ENCODE assay signal across 8 mouse cellular contexts in genomic region chr10:75834721-75835120, GRCm38 (mm10). TPM values are rescaled to one million over a fixed set of nuclear protein-coding genes. Genes with fewer than 3 reads are reported as not detected.
DNase-seq lines count a peak whose midpoint lies in the region; ATAC-seq and TF ChIP-seq lines count a peak whose summit lies in the region.

No protein-coding gene starts in this region.

- peak overlapping the region; percentile 47 for H3K9ac ChIP-seq in heart, embryonic 15.5 days
- peak overlapping the region; percentile 88 for H3K9ac ChIP-seq in MEL (ENCODE audit: control insufficient read depth, low read depth, low read length, poor library complexity, severe bottlenecking)

- no peaks in the 10 kb centered on the region; the same call in 1 of the 2 replicates for H3K79me2 ChIP-seq in MEL (ENCODE audit: control insufficient read depth, insufficient read depth, low read length, poor library complexity)

- DNase-seq in heart, postnatal 4 days, result no peak
- DNase-seq in MEL (ENCODE audit: low read depth, low spot score), result no peak
- DNase-seq in hindbrain, embryonic 10.5 days (ENCODE audit: low spot score), result no peak
- DNase-seq in midbrain, embryonic 10.5 days (ENCODE audit: low spot score), result no peak
- DNase-seq in layer of hippocampus, adult 8-10 months (ENCODE audit: low spot score in 2 of 2), result no peak

- no peaks in the 10 kb centered on the region for H3K36me3 ChIP-seq in heart, embryonic 15.5 days
- peaks cover 0 to 24% of the 10 kb centered on the region in 2 experiments; a peak in 2 of 4 replicates for H3K36me3 ChIP-seq in MEL (ENCODE audit: control insufficient read depth in 1 of 2, insufficient read depth in 2 of 2, low read length in 2 of 2)
- no peaks in the 10 kb centered on the region for H3K36me3 ChIP-seq in hindbrain, embryonic 10.5 days
- H3K36me3 ChIP-seq in midbrain, embryonic 10.5 days, result no peaks in the 10 kb centered on the region

- 0 out of 2 replicates have a peak, but pooled peaks cover 2% of the 10 kb centered on the region for H3K27me3 ChIP-seq in heart, embryonic 15.5 days
- H3K27me3 ChIP-seq in MEL (ENCODE audit: control insufficient read depth in 1 of 2, insufficient read depth in 2 of 2, low read length in 2 of 2), result no peaks in the 10 kb centered on the region
- peaks cover 36% of the 10 kb centered on the region for H3K27me3 ChIP-seq in hindbrain, embryonic 10.5 days (ENCODE audit: insufficient read depth, poor library complexity, severe bottlenecking)
- peaks cover 53% of the 10 kb centered on the region for H3K27me3 ChIP-seq in midbrain, embryonic 10.5 days (ENCODE audit: low read depth, poor library complexity, severe bottlenecking)

- 7% methylated on average over 9 of the region's 9 CpGs for WGBS in heart, embryonic 15.5 days
- WGBS in hindbrain, embryonic 10.5 days, result 13% methylated on average over 9 of the region's 9 CpGs
- WGBS in midbrain, embryonic 10.5 days, result 13% methylated on average over 9 of the region's 9 CpGs

- peaks cover 41% of the 10 kb centered on the region for H3K4me1 ChIP-seq in heart, embryonic 15.5 days (replicated peaks)
- H3K4me1 ChIP-seq in MEL (ENCODE audit: control insufficient read depth in 1 of 2, insufficient read depth in 2 of 2, low read length in 2 of 2), result peaks cover 6 to 25% of the 10 kb centered on the region in 2 experiments
- peaks cover 53% of the 10 kb centered on the region for H3K4me1 ChIP-seq in hindbrain, embryonic 10.5 days (replicated peaks)
- peaks cover 51% of the 10 kb centered on the region for H3K4me1 ChIP-seq in midbrain, embryonic 10.5 days

- TF ChIP-seq CTCF in MEL (IDR thresholded peaks at IDR 0.05 in 2 of 3, conservative IDR thresholded peaks at IDR 0.05 in 1 of 3; ENCODE audit: control insufficient read depth in 1 of 3, insufficient read depth in 1 of 3, low read depth in 2 of 3, low read length in 3 of 3, poor library complexity in 1 of 3, severe bottlenecking in 1 of 3), result no peak

- no peak for TF ChIP-seq RAD21 in MEL (IDR thresholded peaks at IDR 0.05; ENCODE audit: low read depth, low read length)

- H3K4me2 ChIP-seq in heart, embryonic 15.5 days, result peak overlapping the region; percentile 82

- no peaks in the 10 kb centered on the region for H3K9me3 ChIP-seq in heart, embryonic 15.5 days (replicated peaks)
- H3K9me3 ChIP-seq in MEL (replicated peaks; ENCODE audit: insufficient read depth, low read length), result no peaks in the 10 kb centered on the region
- H3K9me3 ChIP-seq in hindbrain, embryonic 10.5 days, result no peaks in the 10 kb centered on the region
- no peaks in the 10 kb centered on the region for H3K9me3 ChIP-seq in midbrain, embryonic 10.5 days (replicated peaks)

- ATAC-seq in heart, embryonic 15.5 days (replicated peaks; ENCODE audit: insufficient number of reproducible peaks, insufficient read depth, low FRiP score, low read depth), result no peak
- no peak for ATAC-seq in CD4-positive, CD25-positive, alpha-beta regulatory T cell, adult 4 months
- no peak for ATAC-seq in activated CD4-positive, CD25-positive, alpha-beta regulatory T cell, adult 4 months

- no peak for TF ChIP-seq EP300 in MEL (IDR thresholded peaks at IDR 0.05; ENCODE audit: low read depth in 1 of 2, low read length in 2 of 2)

- no peak for TF ChIP-seq POLR2A in MEL (IDR thresholded peaks at IDR 0.05; ENCODE audit: control insufficient read depth in 1 of 2, insufficient read depth in 1 of 2, low read depth in 1 of 2, low read length in 2 of 2, poor library complexity in 1 of 2)

- H3K4me3 ChIP-seq in heart, embryonic 15.5 days, result peak overlapping the region; percentile 54
- peak overlapping the region in 1 of 2 experiments; percentile 61; a peak in 2 of 4 replicates for H3K4me3 ChIP-seq in MEL (ENCODE audit: control insufficient read depth in 1 of 2, insufficient read depth in 1 of 2, low read depth in 2 of 2, low read length in 2 of 2)
- H3K4me3 ChIP-seq in hindbrain, embryonic 10.5 days, result peak overlapping the region; percentile 54
- peak overlapping the region; percentile 55 for H3K4me3 ChIP-seq in midbrain, embryonic 10.5 days

- no peak overlapping the region; the same call in 1 of the 2 replicates for H3K27ac ChIP-seq in heart, embryonic 15.5 days
- H3K27ac ChIP-seq in MEL (ENCODE audit: control insufficient read depth, low read depth, low read length), result peak overlapping the region; percentile 99
- H3K27ac ChIP-seq in hindbrain, embryonic 10.5 days, result peak overlapping the region; percentile 81
- peak overlapping the region; percentile 24; the same call in 1 of the 2 replicates for H3K27ac ChIP-seq in midbrain, embryonic 10.5 days (replicated peaks)

TF ChIP-seq in MEL, 35 proteins besides CTCF, POLR2A, EP300 and RAD21 (continues in another document):
- TF ChIP-seq ZMIZ1 (IDR thresholded peaks at IDR 0.05; ENCODE audit: low read depth, low read length), result no peak

RNA-seq across cellular contexts. Expression of gene Gstt2, which starts 2.5 kb away (rescaled TPM):
- 10.4 and 16.3 TPM in 2 replicates for polyA plus RNA-seq in heart, embryonic 15.5 days (2015; fragmentation: Nextera tagmentation; extraction: Ambion mirVana)
- 1 to 10 TPM; 8.7 to 9.6 TPM for total RNA-seq in heart, postnatal 4 days (2021)
- 4.3 and 4.9 TPM in 2 replicates for total RNA-seq in MEL (2012; rRNA removed)
- 10 to 100 TPM in 1 of 2 experiments, not detected in 1; 10.9 TPM for polyA plus RNA-seq in MEL (2012; ENCODE audit: insufficient read depth in 1 of 2, insufficient read length in 2 of 2, low read depth in 1 of 2, low replicate concordance in 2 of 2, missing spikeins in 1 of 2)
- polyA plus RNA-seq in hindbrain, embryonic 10.5 days (2016; fragmentation: Nextera tagmentation; extraction: Ambion mirVana), result 7.9 and 8.5 TPM in 2 replicates
- polyA plus RNA-seq in midbrain, embryonic 10.5 days (2016; fragmentation: Nextera tagmentation; extraction: Ambion mirVana), result 7.6 and 8.3 TPM in 2 replicates
- 10 to 100 TPM; 47.5 to 54.8 TPM for polyA plus RNA-seq in CD4-positive, CD25-positive, alpha-beta regulatory T cell, adult 4 months (2017; shearing (Covaris generic))
- total RNA-seq in layer of hippocampus, adult 8-10 months (2022), result 1 to 10 TPM; 5.1 to 6.8 (median 5.7) TPM
- polyA plus RNA-seq in activated CD4-positive, CD25-positive, alpha-beta regulatory T cell, adult 4 months (2017; shearing (Covaris generic)), result 10 to 100 TPM; 58.5 to 64.1 TPM

RNA-seq across cellular contexts. Expression of gene Gstt4, which starts 12.4 kb away (rescaled TPM):
- not detected in 2 replicates for polyA plus RNA-seq in heart, embryonic 15.5 days (2015; fragmentation: Nextera tagmentation; extraction: Ambion mirVana)
- not detected for total RNA-seq in heart, postnatal 4 days (2021)
- not detected in 2 replicates for total RNA-seq in MEL (2012; rRNA removed)
- polyA plus RNA-seq in MEL (2012; ENCODE audit: insufficient read depth in 1 of 2, insufficient read length in 2 of 2, low read depth in 1 of 2, low replicate concordance in 2 of 2, missing spikeins in 1 of 2), result not detected
- not detected in 2 replicates for polyA plus RNA-seq in hindbrain, embryonic 10.5 days (2016; fragmentation: Nextera tagmentation; extraction: Ambion mirVana)
- not detected in 2 replicates for polyA plus RNA-seq in midbrain, embryonic 10.5 days (2016; fragmentation: Nextera tagmentation; extraction: Ambion mirVana)
- polyA plus RNA-seq in CD4-positive, CD25-positive, alpha-beta regulatory T cell, adult 4 months (2017; shearing (Covaris generic)), result not detected
- under 1 TPM in 1 of 4 experiments, not detected in 3; 0.35 TPM for total RNA-seq in layer of hippocampus, adult 8-10 months (2022)
- polyA plus RNA-seq in activated CD4-positive, CD25-positive, alpha-beta regulatory T cell, adult 4 months (2017; shearing (Covaris generic)), result under 1 TPM in 1 of 2 experiments, not detected in 1; 0.48 TPM

RNA-seq across cellular contexts. Expression of gene Mif, which starts 25.3 kb away (rescaled TPM):
- 1,758 and 1,798 TPM in 2 replicates for polyA plus RNA-seq in heart, embryonic 15.5 days (2015; fragmentation: Nextera tagmentation; extraction: Ambion mirVana)
- 100 to 1,000 TPM; 422 to 490 TPM for total RNA-seq in heart, postnatal 4 days (2021)
- total RNA-seq in MEL (2012; rRNA removed), result 862 and 1,292 TPM in 2 replicates
- polyA plus RNA-seq in MEL (2012; ENCODE audit: insufficient read depth in 1 of 2, insufficient read length in 2 of 2, low read depth in 1 of 2, low replicate concordance in 2 of 2, missing spikeins in 1 of 2), result 1,000 to 10,000 TPM in 1 of 2 experiments, 100 to 1,000 TPM in 1; 817 to 2,606 TPM
- polyA plus RNA-seq in hindbrain, embryonic 10.5 days (2016; fragmentation: Nextera tagmentation; extraction: Ambion mirVana), result 2,694 and 3,395 TPM in 2 replicates
- polyA plus RNA-seq in midbrain, embryonic 10.5 days (2016; fragmentation: Nextera tagmentation; extraction: Ambion mirVana), result 2,515 and 3,289 TPM in 2 replicates
- 100 to 1,000 TPM; 486 to 555 TPM for polyA plus RNA-seq in CD4-positive, CD25-positive, alpha-beta regulatory T cell, adult 4 months (2017; shearing (Covaris generic))
- total RNA-seq in layer of hippocampus, adult 8-10 months (2022), result 100 to 1,000 TPM; 442 to 478 (median 462) TPM
- 100 to 1,000 TPM; 464 to 561 TPM for polyA plus RNA-seq in activated CD4-positive, CD25-positive, alpha-beta regulatory T cell, adult 4 months (2017; shearing (Covaris generic))

RNA-seq across cellular contexts. Expression of gene Gstt1, which starts 36.3 kb away (rescaled TPM):
- polyA plus RNA-seq in heart, embryonic 15.5 days (2015; fragmentation: Nextera tagmentation; extraction: Ambion mirVana), result 7.4 and 14.1 TPM in 2 replicates
- 1 to 10 TPM; 3.5 to 4.4 TPM for total RNA-seq in heart, postnatal 4 days (2021)
- total RNA-seq in MEL (2012; rRNA removed), result 1.3 and 2.0 TPM in 2 replicates
- 1 to 10 TPM in 1 of 2 experiments, not detected in 1; 3.8 TPM for polyA plus RNA-seq in MEL (2012; ENCODE audit: insufficient read depth in 1 of 2, insufficient read length in 2 of 2, low read depth in 1 of 2, low replicate concordance in 2 of 2, missing spikeins in 1 of 2)
- 3.8 and 4.1 TPM in 2 replicates for polyA plus RNA-seq in hindbrain, embryonic 10.5 days (2016; fragmentation: Nextera tagmentation; extraction: Ambion mirVana)
- 3.0 and 4.7 TPM in 2 replicates for polyA plus RNA-seq in midbrain, embryonic 10.5 days (2016; fragmentation: Nextera tagmentation; extraction: Ambion mirVana)
- polyA plus RNA-seq in CD4-positive, CD25-positive, alpha-beta regulatory T cell, adult 4 months (2017; shearing (Covaris generic)), result 1 to 10 TPM in 1 of 2 experiments, not detected in 1; 1.3 TPM
- 10 to 100 TPM; 10.0 to 15.8 (median 12.8) TPM for total RNA-seq in layer of hippocampus, adult 8-10 months (2022)
- polyA plus RNA-seq in activated CD4-positive, CD25-positive, alpha-beta regulatory T cell, adult 4 months (2017; shearing (Covaris generic)), result 1 to 10 TPM in 1 of 2 experiments, not detected in 1; 1.2 TPM

RNA-seq across cellular contexts. Expression of gene Gstt3, which starts 53.5 kb away (rescaled TPM):
- polyA plus RNA-seq in heart, embryonic 15.5 days (2015; fragmentation: Nextera tagmentation; extraction: Ambion mirVana), result 4.4 and 8.3 TPM in 2 replicates
- total RNA-seq in heart, postnatal 4 days (2021), result 1 to 10 TPM; 1.2 to 1.3 TPM
- 4.0 TPM in 2 replicates for total RNA-seq in MEL (2012; rRNA removed)
- polyA plus RNA-seq in MEL (2012; ENCODE audit: insufficient read depth in 1 of 2, insufficient read length in 2 of 2, low read depth in 1 of 2, low replicate concordance in 2 of 2, missing spikeins in 1 of 2), result 10 to 100 TPM in 1 of 2 experiments, not detected in 1; 10.2 TPM
- 1.4 and 1.9 TPM in 2 replicates for polyA plus RNA-seq in hindbrain, embryonic 10.5 days (2016; fragmentation: Nextera tagmentation; extraction: Ambion mirVana)
- 0.97 and 1.00 TPM in 2 replicates for polyA plus RNA-seq in midbrain, embryonic 10.5 days (2016; fragmentation: Nextera tagmentation; extraction: Ambion mirVana)
- polyA plus RNA-seq in CD4-positive, CD25-positive, alpha-beta regulatory T cell, adult 4 months (2017; shearing (Covaris generic)), result 10 to 100 TPM in 1 of 2 experiments, 1 to 10 TPM in 1; 6.4 to 16.8 TPM
- total RNA-seq in layer of hippocampus, adult 8-10 months (2022), result 1 to 10 TPM; 2.0 to 7.7 (median 4.3) TPM
- 1 to 10 TPM; 3.3 to 6.1 TPM for polyA plus RNA-seq in activated CD4-positive, CD25-positive, alpha-beta regulatory T cell, adult 4 months (2017; shearing (Covaris generic))
